Mouse (Mus musculus): ENCODE results near the gene Zfp74.

DNA sequence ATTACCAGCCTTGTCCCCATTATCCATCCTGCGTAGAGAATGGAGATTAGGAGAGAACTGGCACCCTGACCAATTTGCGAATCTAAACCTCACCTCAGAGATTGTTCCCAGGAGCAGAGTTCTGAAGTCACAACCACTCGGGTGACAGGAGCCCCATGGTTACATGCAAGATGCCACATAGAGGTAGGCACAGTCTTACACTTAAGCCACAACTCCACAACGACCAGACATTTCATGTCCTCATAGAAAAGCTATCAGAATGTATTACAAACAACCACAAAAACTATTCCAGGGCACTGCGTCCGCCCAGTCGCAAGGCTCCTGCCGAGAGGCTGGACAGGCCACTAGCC, 29.4 kb upstream of the Zfp74 start:
- TF ChIP-seq ZNF384 (IDR thresholded peaks at IDR 0.05; ENCODE audit: low read depth, low read length) (no peak), ZC3H11A (IDR thresholded peaks at IDR 0.05; ENCODE audit: borderline replicate concordance, low read depth, low read length) (no peak), CHD2 (IDR thresholded peaks at IDR 0.05; ENCODE audit: low read depth, low read length) (no peak), HCFC1 (IDR thresholded peaks at IDR 0.05; ENCODE audit: borderline replicate concordance, insufficient read depth, low read length) (no peak)

All from ES-E14 (cell line).